Mouse (Mus musculus) cortical plate, adult 2 months (tissue): Measurements from ENCODE around the gene Mrpl27.

Experiments
- CTCF ChIP-seq: fragments of 200-500 bp; IDR thresholded peaks from 2 replicates; pipeline ENCODE4 v1.5.1; 2011; ENCODE audit warnings: mild to moderate bottlenecking, control low read depth, low read length; ENCODE audit not compliant: insufficient read depth; ENCODE audit errors: extremely low read depth
- POLR2A ChIP-seq: fragments of 200-500 bp; IDR thresholded peaks from 2 replicates; pipeline ENCODE4 v1.6.1; 2011; ENCODE audit warnings: mild to moderate bottlenecking, low read length, control low read depth; ENCODE audit not compliant: insufficient read depth; ENCODE audit errors: extremely low read depth

DNA sequence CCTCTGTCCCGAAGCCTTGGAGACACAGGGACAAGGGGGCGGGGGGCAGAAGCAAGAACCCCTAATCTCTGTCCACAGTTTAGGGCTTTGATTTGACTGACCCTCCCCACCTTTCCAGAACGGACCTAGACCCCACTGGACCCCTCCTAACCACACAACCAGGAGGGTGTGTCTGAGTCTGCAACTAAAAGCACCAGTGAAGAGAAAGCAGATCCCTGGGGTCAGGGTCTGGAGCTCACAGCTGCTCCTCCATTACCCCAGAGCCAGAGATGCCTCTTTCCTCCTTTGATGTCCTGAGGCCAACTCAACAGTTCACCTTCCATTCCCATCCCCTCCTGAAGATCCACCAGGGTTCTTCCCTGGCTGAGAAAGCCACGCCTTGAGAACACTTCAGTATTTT is 22.7 kb downstream of the Mrpl27 start:
- no peak for TF ChIP-seq CTCF
- TF ChIP-seq POLR2A, result no peak
